Mouse (Mus musculus): Measurements from ENCODE around the gene Slamf6. TPM values are rescaled to one million over a fixed set of nuclear protein-coding genes. Genes with fewer than 3 reads are reported as not detected.

Slamf6 gene
- polyA plus RNA-seq, 1 experiment from 2014 or later, result 0.11 TPM

- WGBS, result 76% methylated on average over 7 of the region's 7 CpGs
- Histone ChIP-seq H3K4me1 (replicated peaks; ENCODE audit: control insufficient read depth, insufficient read depth, low read length) (no peaks in the 10 kb centered on the region), H3K4me2 (replicated peaks; ENCODE audit: low read depth, low read length) (no peak overlapping the region), H3K4me3 (ENCODE audit: low read depth, low read length) (no peak overlapping the region), H3K27ac (ENCODE audit: low read depth, low read length) (no peak overlapping the region), H3K27me3 (ENCODE audit: control insufficient read depth, insufficient read depth, low read length) (no peaks in the 10 kb centered on the region), H3K9ac (ENCODE audit: low read depth, low read length) (no peak overlapping the region), H3K36me3 (ENCODE audit: control insufficient read depth, insufficient read depth, low read length) (no peaks in the 10 kb centered on the region), H3K9me3 (ENCODE audit: control insufficient read depth, low read length) (no peaks in the 10 kb centered on the region)
- ATAC-seq (ENCODE audit: low FRiP score), result no peak
- DNase-seq (ENCODE audit: low spot score), result no peak
Observed at GRCm38 (mm10) chr1:171996701-171997100, 79.4 kb downstream of the Slamf6 start.

- Histone ChIP-seq H3K9ac (ENCODE audit: low read depth, low read length) (no peak overlapping the region), H3K36me3 (ENCODE audit: control insufficient read depth, insufficient read depth, low read length) (0 out of 2 replicates have a peak, but pooled peaks cover 3% of the 10 kb centered on the region), H3K4me2 (replicated peaks; ENCODE audit: low read depth, low read length) (no peak overlapping the region), H3K4me3 (ENCODE audit: low read depth, low read length) (no peak overlapping the region), H3K27ac (ENCODE audit: low read depth, low read length) (no peak overlapping the region), H3K9me3 (ENCODE audit: control insufficient read depth, low read length) (no peaks in the 10 kb centered on the region), H3K27me3 (ENCODE audit: control insufficient read depth, insufficient read depth, low read length) (no peaks in the 10 kb centered on the region), H3K4me1 (replicated peaks; ENCODE audit: control insufficient read depth, insufficient read depth, low read length) (no peaks in the 10 kb centered on the region)
- 93% methylated on average over 13 of the region's 13 CpGs for WGBS
- ATAC-seq (ENCODE audit: low FRiP score) (no peak), DNase-seq (ENCODE audit: low spot score) (no peak)
Observed at GRCm38 (mm10) chr1:171998820-171999597, 81.7 kb downstream of the Slamf6 start.

DNA sequence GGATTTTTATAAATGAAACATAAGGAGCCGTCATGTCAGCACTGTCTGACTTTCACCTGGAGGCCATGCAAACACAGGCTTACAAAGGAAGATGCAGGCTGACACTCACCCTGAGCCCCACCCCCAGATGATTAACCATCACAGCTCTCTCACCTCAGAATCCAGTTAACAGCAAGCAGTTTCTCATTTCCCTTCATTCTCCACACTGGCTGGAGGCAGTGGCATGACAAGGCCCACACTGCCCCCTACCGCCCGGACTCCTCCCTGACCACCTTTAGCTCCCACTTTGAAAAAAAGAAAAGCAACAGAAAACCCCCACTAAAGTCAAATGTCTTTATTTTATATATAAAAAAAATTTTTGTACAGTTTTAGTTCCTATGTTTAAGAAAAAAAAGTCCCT lies 83.3 kb downstream of the Slamf6 start:
- Histone ChIP-seq H3K9me3 (ENCODE audit: control insufficient read depth, low read length) (no peaks in the 10 kb centered on the region), H3K4me1 (replicated peaks; ENCODE audit: control insufficient read depth, insufficient read depth, low read length) (no peaks in the 10 kb centered on the region), H3K4me2 (replicated peaks; ENCODE audit: low read depth, low read length) (no peak overlapping the region), H3K36me3 (ENCODE audit: control insufficient read depth, insufficient read depth, low read length) (0 out of 2 replicates have a peak, but pooled peaks cover 8% of the 10 kb centered on the region), H3K27ac (ENCODE audit: low read depth, low read length) (no peak overlapping the region), H3K27me3 (ENCODE audit: control insufficient read depth, insufficient read depth, low read length) (no peaks in the 10 kb centered on the region), H3K9ac (ENCODE audit: low read depth, low read length) (no peak overlapping the region), H3K4me3 (ENCODE audit: low read depth, low read length) (no peak overlapping the region)
- DNase-seq (ENCODE audit: low spot score) (peak; percentile 80), ATAC-seq (ENCODE audit: low FRiP score) (peak; percentile 58; the same call in 1 of the 2 replicates)
- WGBS, result 59% methylated on average over 3 of the region's 3 CpGs

DNA sequence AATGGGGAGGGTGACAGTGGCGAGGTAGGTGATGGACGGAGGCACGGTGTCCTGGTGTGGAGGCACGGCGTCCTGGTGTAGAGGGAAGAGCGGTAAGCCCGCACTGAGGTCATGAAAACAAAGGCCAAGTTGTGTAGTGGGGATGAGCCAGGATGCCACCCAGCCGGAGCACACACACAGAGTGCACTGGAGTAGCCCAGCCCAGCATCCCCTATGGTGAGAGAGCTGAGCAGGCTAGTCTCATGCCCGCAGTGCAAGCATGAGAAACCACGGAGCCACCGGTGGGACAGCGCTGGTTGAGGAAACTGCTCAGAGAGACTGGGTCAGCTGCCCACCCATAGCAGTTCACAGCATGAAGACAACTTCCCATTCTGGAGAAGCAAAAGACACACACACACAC lies 84.3 kb downstream of the Slamf6 start:
- H3K36me3 ChIP-seq (ENCODE audit: control insufficient read depth, insufficient read depth, low read length), result peaks cover 15% of the 10 kb centered on the region; the same call in 1 of the 2 replicates
- no peak for DNase-seq (ENCODE audit: low spot score)
- H3K4me2 ChIP-seq (replicated peaks; ENCODE audit: low read depth, low read length), result no peak overlapping the region
- WGBS, result 34% methylated on average over 12 of the region's 12 CpGs
- no peaks in the 10 kb centered on the region for H3K9me3 ChIP-seq (ENCODE audit: control insufficient read depth, low read length)
- H3K4me3 ChIP-seq (ENCODE audit: low read depth, low read length), result no peak overlapping the region
- peak; percentile 58 for ATAC-seq (ENCODE audit: low FRiP score)
- peak overlapping the region; percentile 58; the same call in 1 of the 2 replicates for H3K27ac ChIP-seq (ENCODE audit: low read depth, low read length)
- no peaks in the 10 kb centered on the region for H3K4me1 ChIP-seq (replicated peaks; ENCODE audit: control insufficient read depth, insufficient read depth, low read length)
- 0 out of 2 replicates have a peak overlapping the region, but pooled peaks have one; percentile 15 for H3K9ac ChIP-seq (ENCODE audit: low read depth, low read length)
- no peaks in the 10 kb centered on the region for H3K27me3 ChIP-seq (ENCODE audit: control insufficient read depth, insufficient read depth, low read length)

Other genes with a start within 250 kb of the Slamf6 start
- 0.60 and 1.1 TPM in 2 replicates for gene Cd48, start 235.5 kb upstream of the Slamf6 start, polyA plus RNA-seq (2014; fragmentation: Nextera tagmentation; extraction: Ambion mirVana)
- 0.17 and 0.25 TPM in 2 replicates for gene Slamf1, start 150.4 kb upstream of the Slamf6 start, polyA plus RNA-seq (2014; fragmentation: Nextera tagmentation; extraction: Ambion mirVana)
- 0.64 and 0.77 TPM in 2 replicates for gene Cd84, start 77.8 kb upstream of the Slamf6 start, polyA plus RNA-seq (2014; fragmentation: Nextera tagmentation; extraction: Ambion mirVana)
- not detected in 2 replicates for gene Gm10521, start 21.9 kb upstream of the Slamf6 start, polyA plus RNA-seq (2014; fragmentation: Nextera tagmentation; extraction: Ambion mirVana)
- 60.3 and 61.6 TPM in 2 replicates for gene Vangl2, start 110.9 kb downstream of the Slamf6 start, polyA plus RNA-seq (2014; fragmentation: Nextera tagmentation; extraction: Ambion mirVana)
- 20.5 and 22.3 TPM in 2 replicates for gene Nhlh1, start 140.1 kb downstream of the Slamf6 start, polyA plus RNA-seq (2014; fragmentation: Nextera tagmentation; extraction: Ambion mirVana)
- 154 and 191 TPM in 2 replicates for gene Copa, start 165.0 kb downstream of the Slamf6 start, polyA plus RNA-seq (2014; fragmentation: Nextera tagmentation; extraction: Ambion mirVana)
- 120 and 121 TPM in 2 replicates for gene Ncstn, start 165.3 kb downstream of the Slamf6 start, polyA plus RNA-seq (2014; fragmentation: Nextera tagmentation; extraction: Ambion mirVana)
- gene Pex19, start 209.2 kb downstream of the Slamf6 start, polyA plus RNA-seq (2014; fragmentation: Nextera tagmentation; extraction: Ambion mirVana), result 173 and 179 TPM in 2 replicates
- gene Dcaf8, start 230.6 kb downstream of the Slamf6 start, polyA plus RNA-seq (2014; fragmentation: Nextera tagmentation; extraction: Ambion mirVana), result 87.8 and 96.0 TPM in 2 replicates

Data from hindbrain, embryonic 11.5 days (tissue).